Mouse (Mus musculus) liver, embryonic 15.5 days (tissue): ENCODE data around the gene Gdf1. TPM values are rescaled to one million over a fixed set of nuclear protein-coding genes. Genes with fewer than 3 reads are reported as not detected.

ENCODE experiments used
- ATAC-seq: fragments of 200-750 bp; cut with Nextera tagmentation; 2 replicates; pipeline ENCODE4 v1.8.0; 2017; ENCODE audit warnings: moderate number of reproducible peaks, mild to moderate bottlenecking, moderate library complexity; ENCODE audit not compliant: insufficient read depth
- H3K27ac ChIP-seq: fragments of 300-500 bp; sonication (generic); replicated peaks from 2 replicates; pipeline ENCODE4 v1.5.1; 2015; ENCODE audit warnings: mild to moderate bottlenecking, inconsistent platforms
- H3K27me3 ChIP-seq: fragments of 300-500 bp; sonication (generic); 2 replicates; pipeline ENCODE4 v1.6.1; 2015; ENCODE audit warnings: mild to moderate bottlenecking, inconsistent platforms
- H3K36me3 ChIP-seq: fragments of 300-500 bp; sonication (generic); replicated peaks from 2 replicates; pipeline ENCODE4 v1.6.1; 2015; ENCODE audit warnings: moderate library complexity, mild to moderate bottlenecking, inconsistent platforms
- H3K4me1 ChIP-seq: fragments of 300-500 bp; sonication (generic); replicated peaks from 2 replicates; pipeline ENCODE4 v1.6.1; 2015; ENCODE audit warnings: inconsistent platforms
- H3K4me2 ChIP-seq: fragments of 300-500 bp; sonication (generic); 2 replicates; pipeline ENCODE4 v1.6.1; 2015; ENCODE audit warnings: moderate library complexity, mild to moderate bottlenecking, inconsistent platforms
- H3K4me3 ChIP-seq: fragments of 300-500 bp; sonication (generic); replicated peaks from 2 replicates; pipeline ENCODE4 v1.5.1; 2015; ENCODE audit warnings: mild to moderate bottlenecking, inconsistent platforms
- H3K9ac ChIP-seq: fragments of 300-500 bp; sonication (generic); 2 replicates; pipeline ENCODE4 v1.6.1; 2015; ENCODE audit warnings: moderate library complexity, mild to moderate bottlenecking, inconsistent platforms
- H3K9me3 ChIP-seq: fragments of 300-500 bp; sonication (generic); replicated peaks from 2 replicates; pipeline ENCODE4 v1.6.1; 2016; ENCODE audit warnings: inconsistent platforms
- WGBS: fragments of 180-500 bp; shearing (Covaris S2); methylation state at CpG from one replicate; pipeline ENCODE4 v1.1.7; 2015; ENCODE audit warnings: mixed read lengths; ENCODE audit not compliant: insufficient replicate concordance; 5-methylcytosine and 5-hydroxymethylcytosine counted together
- polyA plus RNA-seq: library from polyadenylated mRNA; unstranded; fragments of >200 nt; fragmentation: Nextera tagmentation; extraction: Ambion mirVana; gene quantifications from 2 replicates; pipeline ENCODE4 v1.2.1, GENCODE M21; 2015

Gdf1 gene
- polyA plus RNA-seq, result 0.10 and 0.26 TPM in 2 replicates

- Histone ChIP-seq H3K27ac (peak within 1 kb of the TSS; percentile 87), H3K9ac (no peak within 1 kb of the TSS), H3K4me3 (no peak within 1 kb of the TSS; the same call in 1 of the 2 replicates), H3K9me3 (0 out of 2 replicates have a peak, but pooled peaks cover 3% of the 10 kb centered on the region), H3K27me3 (peaks cover 14% of the 10 kb centered on the region), H3K36me3 (peaks cover 39% of the 10 kb centered on the region), H3K4me1 (peaks cover 49% of the 10 kb centered on the region), H3K4me2 (peak within 1 kb of the TSS; percentile 27; the same call in 1 of the 2 replicates)
- 37% methylated on average over 14 of the region's 14 CpGs for WGBS
- ATAC-seq, result no peak
Measured at GRCm38 (mm10) chr8:70329124-70329834, at the start of gene Gdf1. Gdf1 (plus strand) TSS chr8:70329817.

DNA sequence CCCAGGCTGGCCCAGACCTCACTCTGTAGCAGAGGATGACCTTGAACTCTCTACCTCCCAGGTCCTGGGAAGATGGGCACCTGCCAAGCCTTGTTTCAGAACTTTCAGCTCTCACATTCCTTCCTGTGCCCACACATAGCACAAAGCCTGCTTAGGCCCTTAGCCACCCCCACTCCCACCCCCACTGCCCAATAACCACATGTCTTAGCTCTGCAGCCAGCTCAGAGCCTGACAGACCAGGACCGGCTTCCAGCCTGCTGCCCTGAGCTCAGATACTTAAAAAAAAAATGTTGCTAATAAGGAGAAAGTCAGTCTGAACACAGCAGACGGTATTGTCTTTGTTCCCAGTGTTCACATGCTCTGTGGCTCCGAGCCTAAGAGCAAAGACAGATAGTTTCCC lies 48.6 kb upstream of the Gdf1 start:
- H3K9me3 ChIP-seq, result no peaks in the 10 kb centered on the region
- no peak for ATAC-seq
- no peak overlapping the region for H3K4me3 ChIP-seq
- H3K4me1 ChIP-seq, result peaks cover 63% of the 10 kb centered on the region
- no peak overlapping the region for H3K9ac ChIP-seq
- 53% methylated on average over 3 of the region's 3 CpGs for WGBS
- H3K4me2 ChIP-seq, result no peak overlapping the region
- H3K27ac ChIP-seq, result no peak overlapping the region
- H3K27me3 ChIP-seq, result peaks cover 21% of the 10 kb centered on the region
- peaks cover 3% of the 10 kb centered on the region; the same call in 1 of the 2 replicates for H3K36me3 ChIP-seq

- Histone ChIP-seq H3K9me3 (no peaks in the 10 kb centered on the region), H3K4me2 (peak within 1 kb of the TSS; percentile 96), H3K27me3 (peaks cover 21% of the 10 kb centered on the region), H3K36me3 (peaks cover 18% of the 10 kb centered on the region), H3K9ac (peak within 1 kb of the TSS; percentile 65), H3K27ac (no peak within 1 kb of the TSS; the same call in 1 of the 2 replicates), H3K4me3 (peak within 1 kb of the TSS; percentile 66), H3K4me1 (peaks cover 50% of the 10 kb centered on the region)
- WGBS, result under 1% methylated on average over 36 of the region's 36 CpGs
- peak; percentile 81 for ATAC-seq
Measured at GRCm38 (mm10) chr8:70282603-70283135, 46.9 kb upstream of the Gdf1 start, which contains the start of gene Homer3. Homer3 (plus strand) TSS chr8:70282827.

GRCm38 (mm10) chr8:70283136-70284077 lies 46.2 kb upstream of the Gdf1 start:
- Histone ChIP-seq H3K27me3 (peaks cover 21% of the 10 kb centered on the region), H3K36me3 (peaks cover 18% of the 10 kb centered on the region), H3K9ac (peak overlapping the region; percentile 65), H3K4me1 (peaks cover 43% of the 10 kb centered on the region), H3K27ac (no peak overlapping the region), H3K9me3 (no peaks in the 10 kb centered on the region), H3K4me2 (peak overlapping the region; percentile 96), H3K4me3 (peak overlapping the region; percentile 66)
- peak; percentile 40 for ATAC-seq
- WGBS, result 1% methylated on average over 55 of the region's 55 CpGs

- Histone ChIP-seq H3K27me3 (peaks cover 21% of the 10 kb centered on the region), H3K9ac (no peak overlapping the region), H3K4me1 (peaks cover 34% of the 10 kb centered on the region), H3K27ac (no peak overlapping the region), H3K4me3 (no peak overlapping the region), H3K36me3 (peaks cover 18% of the 10 kb centered on the region), H3K4me2 (no peak overlapping the region), H3K9me3 (no peaks in the 10 kb centered on the region)
- ATAC-seq, result no peak
- WGBS, result 52% methylated on average over 5 of the region's 5 CpGs
Measured at GRCm38 (mm10) chr8:70284421-70284820, 45.2 kb upstream of the Gdf1 start.

DNA sequence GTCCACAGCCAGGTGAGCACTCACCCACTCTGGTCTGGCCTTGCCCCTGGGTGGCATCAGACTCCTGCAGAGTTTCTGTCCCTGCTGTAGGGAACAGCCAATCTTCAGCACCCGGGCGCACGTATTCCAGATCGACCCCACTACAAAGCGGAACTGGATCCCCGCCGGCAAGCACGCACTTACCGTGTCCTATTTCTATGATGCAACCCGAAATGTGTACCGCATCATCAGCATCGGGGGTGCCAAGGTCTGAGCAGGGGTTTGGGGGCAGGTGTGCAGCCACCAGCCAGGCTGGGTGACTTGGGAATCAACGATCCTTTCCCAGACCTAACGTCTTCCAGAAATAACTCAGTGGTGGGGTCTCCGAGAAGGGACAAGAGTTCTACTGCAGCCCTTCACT lies 44.3 kb upstream of the Gdf1 start:
- no peak overlapping the region for H3K27ac ChIP-seq
- H3K27me3 ChIP-seq, result peaks cover 21% of the 10 kb centered on the region
- peaks cover 18% of the 10 kb centered on the region for H3K36me3 ChIP-seq
- WGBS, result 90% methylated on average over 15 of the region's 15 CpGs
- no peak overlapping the region for H3K9ac ChIP-seq
- H3K4me1 ChIP-seq, result peaks cover 34% of the 10 kb centered on the region
- no peak overlapping the region for H3K4me3 ChIP-seq
- ATAC-seq, result no peak
- H3K4me2 ChIP-seq, result no peak overlapping the region
- no peaks in the 10 kb centered on the region for H3K9me3 ChIP-seq

- Histone ChIP-seq H3K4me1 (peaks cover 21% of the 10 kb centered on the region), H3K4me2 (no peak overlapping the region), H3K9ac (no peak overlapping the region), H3K27ac (no peak overlapping the region), H3K27me3 (peaks cover 20% of the 10 kb centered on the region), H3K4me3 (no peak overlapping the region), H3K36me3 (peaks cover 26% of the 10 kb centered on the region), H3K9me3 (no peaks in the 10 kb centered on the region)
- ATAC-seq, result no peak
- 83% methylated on average over 8 of the region's 8 CpGs for WGBS
Measured at GRCm38 (mm10) chr8:70286737-70287136, 42.9 kb upstream of the Gdf1 start.

DNA sequence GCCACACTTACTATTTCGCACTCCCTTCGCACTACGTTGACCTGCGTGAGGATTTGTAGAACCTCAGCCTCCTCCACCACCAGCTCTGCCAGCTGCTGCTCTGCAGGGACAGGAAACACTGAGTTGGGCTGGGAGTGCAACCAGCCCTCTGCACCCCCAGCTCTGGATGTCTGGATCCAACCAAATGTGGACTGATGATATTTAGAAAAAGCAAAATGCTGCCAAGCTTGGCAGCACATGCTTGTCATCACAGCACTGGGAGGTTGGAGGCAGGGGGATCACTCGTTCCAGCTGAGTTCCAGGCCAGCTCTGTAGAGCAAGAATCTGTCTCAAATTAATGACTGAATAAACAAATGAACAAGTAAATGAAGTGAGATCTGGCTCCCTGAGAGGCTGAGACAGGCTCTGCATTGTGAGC lies 35.6 kb upstream of the Gdf1 start:
- 66% methylated on average over 5 of the region's 5 CpGs for WGBS
- Histone ChIP-seq H3K9me3 (no peaks in the 10 kb centered on the region), H3K9ac (no peak overlapping the region), H3K4me2 (no peak overlapping the region), H3K27ac (no peak overlapping the region), H3K36me3 (peaks cover 75% of the 10 kb centered on the region), H3K27me3 (no peaks in the 10 kb centered on the region), H3K4me3 (no peak overlapping the region), H3K4me1 (no peaks in the 10 kb centered on the region)
- no peak for ATAC-seq

GRCm38 (mm10) chr8:70300881-70301280 lies 28.7 kb upstream of the Gdf1 start:
- Histone ChIP-seq H3K36me3 (peaks cover 58% of the 10 kb centered on the region), H3K27ac (no peak overlapping the region), H3K9me3 (no peaks in the 10 kb centered on the region), H3K4me3 (no peak overlapping the region), H3K4me2 (peak overlapping the region; percentile 82), H3K9ac (no peak overlapping the region), H3K4me1 (peaks cover 40% of the 10 kb centered on the region), H3K27me3 (no peaks in the 10 kb centered on the region)
- WGBS, result 46% methylated on average over 3 of the region's 3 CpGs
- no peak for ATAC-seq

- peaks cover 40% of the 10 kb centered on the region for H3K4me1 ChIP-seq
- under 1% methylated on average over 40 of the region's 40 CpGs for WGBS
- H3K27me3 ChIP-seq, result no peaks in the 10 kb centered on the region
- peaks cover 55% of the 10 kb centered on the region for H3K36me3 ChIP-seq
- H3K9ac ChIP-seq, result peak within 1 kb of the TSS; percentile 85
- H3K27ac ChIP-seq, result peak within 1 kb of the TSS; percentile 71
- ATAC-seq, result peak; percentile 89
- H3K9me3 ChIP-seq, result no peaks in the 10 kb centered on the region
- peak within 1 kb of the TSS; percentile 82 for H3K4me2 ChIP-seq
- peak within 1 kb of the TSS; percentile 87 for H3K4me3 ChIP-seq
Measured at GRCm38 (mm10) chr8:70302358-70302890, 27.2 kb upstream of the Gdf1 start, which contains the start of the genes Ddx49 and Cope. Ddx49 (minus strand) TSS chr8:70302489. Cope (plus strand) TSS chr8:70302518.
